Mouse (Mus musculus) lung, embryonic 15.5 days (tissue): ENCODE measurements around the gene Lix1. TPM values are rescaled to one million over a fixed set of nuclear protein-coding genes. Genes with fewer than 3 reads are reported as not detected.

ENCODE experiments used
- polyA plus RNA-seq: library from polyadenylated mRNA; unstranded; fragments of >200 nt; fragmentation: Nextera tagmentation; extraction: Ambion mirVana; gene quantifications from 2 replicates; pipeline ENCODE4 v1.2.1, GENCODE M21; 2015

The Lix1 gene
- polyA plus RNA-seq, 1 experiment from 2014 or later, result 1.1 TPM

Other genes starting within 250 kb of the Lix1 start
- 26.1 and 26.3 TPM in 2 replicates for gene Riok2, start 28.4 kb upstream of the Lix1 start, polyA plus RNA-seq
- 6.1 and 7.5 TPM in 2 replicates for gene Lnpep, start 222.4 kb downstream of the Lix1 start, polyA plus RNA-seq